Mouse (Mus musculus) liver, adult 2 months (tissue): Measurements from ENCODE around the gene Uimc1.

Experiments
- CTCF ChIP-seq: fragments of 200-500 bp; IDR thresholded peaks from 2 replicates; pipeline ENCODE4 v1.5.1; 2011; ENCODE audit warnings: low read depth, low read length, control low read depth
- POLR2A ChIP-seq: fragments of 200-500 bp; IDR thresholded peaks from 2 replicates; pipeline ENCODE4 v1.6.1; 2011; ENCODE audit warnings: low read length, control low read depth; ENCODE audit not compliant: insufficient read depth; ENCODE audit errors: extremely low read depth

GRCm38 (mm10) chr13:55040016-55040415, 60.1 kb downstream of the Uimc1 start:
- TF ChIP-seq POLR2A (no peak), CTCF (no peak)
